Mouse (Mus musculus) spleen, adult 18-20 months (tissue): Measurements from ENCODE around the gene Apold1.

Source experiments
- DNase-seq, 2 experiments: peaks; one replicate each; pipeline ENCODE4 v3.0.0; 2022; ENCODE audit warnings: mixed read lengths in 2 of 2

Apold1 gene

DNA sequence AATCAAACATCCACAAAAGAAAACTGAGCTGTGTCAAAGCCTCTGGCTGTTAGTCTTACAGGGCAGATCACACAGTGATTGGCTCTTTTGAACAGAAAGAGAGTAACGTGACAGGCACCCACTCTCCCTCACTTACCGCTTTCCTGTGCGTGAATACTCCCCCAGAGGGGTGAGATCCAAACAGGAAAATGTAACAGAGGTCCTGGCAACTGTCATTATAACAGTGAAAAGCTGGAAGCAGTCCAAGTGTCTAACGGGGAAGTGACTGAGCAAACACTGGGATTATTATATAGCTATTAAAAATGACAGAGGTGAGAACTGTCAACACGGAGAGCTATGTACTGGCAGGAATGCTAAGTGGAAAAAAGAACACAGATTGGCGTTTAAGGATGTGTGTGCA lies 4.9 kb upstream of the Apold1 start:
- no peak for DNase-seq

DNA sequence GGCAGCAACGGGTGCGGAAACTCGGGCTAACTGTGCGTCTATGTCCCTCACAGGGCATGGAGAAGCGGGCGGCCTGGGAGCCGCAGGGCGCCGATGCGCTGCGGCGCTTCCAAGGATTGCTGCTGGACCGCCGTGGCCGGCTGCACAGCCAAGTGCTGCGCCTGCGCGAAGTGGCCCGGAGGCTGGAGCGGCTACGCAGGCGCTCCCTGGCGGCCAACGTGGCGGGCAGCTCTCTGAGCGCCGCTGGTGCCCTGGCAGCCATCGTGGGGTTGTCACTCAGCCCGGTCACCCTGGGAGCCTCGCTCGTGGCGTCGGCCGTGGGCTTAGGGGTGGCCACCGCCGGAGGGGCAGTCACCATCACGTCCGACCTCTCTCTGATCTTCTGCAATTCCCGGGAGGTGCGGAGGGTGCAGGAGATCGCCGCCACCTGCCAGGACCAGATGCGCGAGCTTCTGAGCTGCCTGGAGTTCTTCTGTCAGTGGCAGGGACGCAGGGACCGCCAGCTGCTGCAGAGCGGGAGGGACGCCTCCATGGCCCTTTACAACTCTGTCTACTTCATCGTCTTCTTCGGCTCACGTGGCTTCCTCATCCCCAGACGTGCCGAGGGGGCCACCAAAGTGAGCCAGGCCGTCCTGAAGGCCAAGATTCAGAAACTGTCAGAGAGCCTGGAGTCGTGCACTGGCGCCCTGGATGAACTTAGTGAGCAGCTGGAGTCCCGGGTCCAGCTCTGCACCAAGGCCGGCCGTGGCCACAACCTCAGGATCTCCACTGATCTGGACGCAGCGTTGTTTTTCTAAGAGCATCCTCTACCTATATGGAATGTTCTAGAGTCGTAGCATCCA lies 2.2 kb downstream of the Apold1 start:
- peak; percentile 70 to 88 for DNase-seq

- DNase-seq: no peak
These were observed 3.2 kb downstream of the Apold1 start for GRCm38 (mm10) chr6:134984748-134985147.

DNA sequence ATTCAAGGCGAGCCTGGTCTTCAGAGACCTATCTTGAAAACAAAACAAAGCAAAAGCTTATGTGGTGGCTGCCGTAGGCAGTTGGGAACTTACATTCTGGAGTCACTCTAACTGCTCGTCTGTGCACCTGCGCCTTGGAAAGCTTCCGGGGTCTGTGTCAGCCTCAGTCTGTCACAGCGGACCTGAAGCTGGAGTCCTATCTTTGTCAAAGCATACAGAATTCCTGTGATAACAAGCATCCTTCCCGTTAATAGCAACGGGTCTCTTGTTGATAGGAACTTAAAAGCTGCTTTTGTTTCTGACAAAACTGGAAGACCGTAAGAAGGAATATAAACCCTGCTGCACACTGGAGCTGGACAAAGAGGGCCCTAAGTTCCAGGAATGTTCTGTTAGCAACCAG lies 6.9 kb downstream of the Apold1 start:
- no peak for DNase-seq

DNA sequence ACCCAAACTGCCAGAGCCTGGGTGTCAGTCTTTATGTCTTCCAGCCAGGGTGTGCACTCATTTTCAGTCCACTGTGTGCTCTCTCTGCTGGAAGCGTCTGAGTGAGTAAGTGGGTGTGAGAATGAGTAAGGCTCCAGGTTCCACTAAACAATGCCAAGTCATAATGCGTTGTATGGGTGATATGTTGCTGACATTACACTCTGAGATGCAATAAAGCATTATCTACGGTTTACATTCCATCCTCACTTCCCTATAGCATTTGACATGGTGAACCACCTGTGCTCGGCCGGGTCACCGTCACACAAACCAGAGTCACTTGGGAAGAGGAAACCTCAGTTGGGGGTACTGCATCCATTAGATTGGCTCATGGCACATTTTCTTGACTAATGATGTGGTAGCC lies 9.2 kb downstream of the Apold1 start:
- no peak for DNase-seq

DNA sequence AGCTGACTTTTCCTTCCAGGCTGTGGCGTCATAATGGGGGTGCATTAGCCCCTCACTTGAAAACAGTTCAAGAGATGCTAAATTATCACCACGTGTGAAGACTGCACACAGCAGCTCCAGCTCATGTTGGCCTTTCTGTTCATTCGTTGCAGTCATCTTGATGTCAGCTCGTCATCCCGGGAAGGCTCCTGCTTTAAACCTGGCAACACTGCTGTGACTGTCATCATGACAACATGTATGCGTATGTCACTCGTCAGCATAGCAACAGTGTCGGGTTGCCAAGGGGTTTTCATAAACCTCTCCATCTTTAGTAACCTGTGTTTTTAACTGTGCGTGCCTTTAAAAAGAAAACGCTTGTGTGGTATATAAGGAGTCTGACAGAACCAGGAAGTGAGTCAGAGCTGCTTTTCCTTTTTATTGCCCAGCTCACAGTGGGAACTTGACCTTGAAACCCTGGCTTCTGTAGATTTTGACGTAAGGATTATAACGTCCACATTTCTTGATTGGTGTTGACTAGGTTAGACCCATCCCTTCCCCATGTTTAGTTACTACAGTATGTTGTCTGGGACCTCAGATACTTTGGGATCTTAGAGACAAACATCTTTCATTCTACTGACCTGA lies 12.6 kb downstream of the Apold1 start:
- DNase-seq: no peak

DNA sequence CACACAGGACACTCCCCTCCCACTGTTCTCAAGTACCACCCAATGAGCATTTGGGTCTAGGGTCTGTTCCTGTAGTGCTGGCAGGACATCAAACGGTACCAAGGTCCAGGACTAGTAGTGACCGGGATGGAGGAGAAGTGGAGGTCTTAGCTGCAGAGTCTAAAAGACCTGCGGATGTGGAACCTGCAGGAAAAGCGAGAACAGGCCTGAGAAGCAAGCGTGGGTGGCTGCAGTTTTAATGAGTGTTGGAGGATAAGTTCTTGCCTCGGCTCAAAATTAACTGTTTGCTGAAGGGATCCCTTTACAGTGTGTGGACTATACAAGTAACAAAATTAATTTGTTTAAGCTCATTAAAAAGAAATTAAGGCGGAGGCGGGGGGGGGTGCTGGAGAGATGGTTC lies 13.5 kb downstream of the Apold1 start:
- DNase-seq: no peak

DNA sequence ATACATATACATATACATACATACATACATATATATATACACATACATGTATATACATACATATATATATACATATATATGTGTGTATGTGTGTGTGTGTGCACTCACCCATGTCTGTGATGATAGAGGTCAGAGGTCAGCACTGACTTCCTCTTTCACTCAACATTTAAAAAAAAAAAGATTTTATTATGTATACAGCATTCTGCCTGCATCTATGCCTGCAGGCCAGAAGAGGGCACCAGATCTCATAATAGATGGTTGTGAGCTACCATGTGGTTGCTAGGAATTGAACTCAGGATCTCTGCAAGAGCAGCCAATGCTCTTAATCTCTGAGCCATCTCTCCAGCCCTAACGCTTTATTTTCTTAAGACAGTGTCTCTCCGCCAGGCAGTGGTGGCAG lies 15.4 kb downstream of the Apold1 start:
- DNase-seq: no peak

GRCm38 (mm10) chr6:134998076-134998475 lies 16.6 kb downstream of the Apold1 start:
- no peak for DNase-seq

DNA sequence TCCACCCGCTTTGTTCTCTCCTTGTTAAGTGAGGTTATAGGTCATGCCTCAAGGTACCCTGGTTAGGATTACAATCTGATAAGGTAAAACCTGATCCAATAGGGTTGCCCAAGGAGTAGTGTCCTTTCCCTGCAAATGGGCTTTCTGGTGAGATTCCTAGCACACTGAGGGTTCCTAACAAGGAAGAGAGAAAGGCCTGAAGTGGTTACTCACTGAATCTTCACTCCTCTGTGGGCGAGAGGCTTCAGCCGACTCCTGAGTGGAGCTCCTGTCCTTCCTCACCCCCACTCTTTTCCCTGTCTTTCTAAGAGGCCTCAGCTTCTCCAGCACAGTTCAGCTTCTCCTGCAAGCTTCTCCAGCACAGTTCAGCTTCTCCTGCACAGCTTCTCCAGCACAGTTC lies 17.3 kb downstream of the Apold1 start:
- no peak for DNase-seq

DNA sequence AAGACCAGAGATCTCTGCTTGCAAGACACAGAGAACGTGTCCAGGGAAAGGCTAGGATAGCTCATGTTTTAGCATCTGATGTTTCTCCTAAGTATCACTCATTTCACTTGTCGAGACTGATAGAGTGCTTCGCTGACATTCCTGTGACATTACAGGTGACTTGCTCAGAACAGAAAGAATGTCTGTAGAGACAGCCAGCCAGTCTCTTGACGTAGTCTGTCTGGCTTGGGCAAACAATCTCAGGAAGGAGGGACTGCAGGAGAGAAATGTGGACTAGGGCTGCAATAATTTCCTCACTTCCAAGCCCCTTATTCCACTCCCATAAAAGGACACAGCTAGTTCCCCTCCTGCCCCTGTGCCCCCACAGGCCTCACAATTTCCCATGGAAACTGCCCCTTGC lies 18.8 kb downstream of the Apold1 start:
- DNase-seq: no peak

DNA sequence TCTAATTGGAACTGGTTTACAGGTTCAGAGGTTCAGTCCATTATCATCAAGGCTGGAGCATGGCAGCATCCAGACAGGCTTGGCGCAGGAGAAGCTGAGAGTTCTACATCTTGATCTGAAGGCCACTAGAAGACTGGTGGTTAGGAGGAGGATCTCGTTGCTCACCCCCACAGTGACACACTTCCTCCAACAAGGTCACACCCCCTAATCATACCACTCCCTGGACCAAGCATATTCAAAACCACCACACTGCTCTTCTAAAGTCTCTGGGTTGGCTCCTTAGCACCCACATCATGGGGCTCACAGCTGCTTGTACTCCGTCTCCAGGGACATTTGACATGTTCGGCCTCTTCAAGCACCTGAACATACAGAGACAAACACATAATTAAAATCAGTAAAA lies 20.5 kb downstream of the Apold1 start:
- DNase-seq: no peak

- no peak for DNase-seq
These were observed 24.9 kb downstream of the Apold1 start for GRCm38 (mm10) chr6:135006372-135006771.

DNA sequence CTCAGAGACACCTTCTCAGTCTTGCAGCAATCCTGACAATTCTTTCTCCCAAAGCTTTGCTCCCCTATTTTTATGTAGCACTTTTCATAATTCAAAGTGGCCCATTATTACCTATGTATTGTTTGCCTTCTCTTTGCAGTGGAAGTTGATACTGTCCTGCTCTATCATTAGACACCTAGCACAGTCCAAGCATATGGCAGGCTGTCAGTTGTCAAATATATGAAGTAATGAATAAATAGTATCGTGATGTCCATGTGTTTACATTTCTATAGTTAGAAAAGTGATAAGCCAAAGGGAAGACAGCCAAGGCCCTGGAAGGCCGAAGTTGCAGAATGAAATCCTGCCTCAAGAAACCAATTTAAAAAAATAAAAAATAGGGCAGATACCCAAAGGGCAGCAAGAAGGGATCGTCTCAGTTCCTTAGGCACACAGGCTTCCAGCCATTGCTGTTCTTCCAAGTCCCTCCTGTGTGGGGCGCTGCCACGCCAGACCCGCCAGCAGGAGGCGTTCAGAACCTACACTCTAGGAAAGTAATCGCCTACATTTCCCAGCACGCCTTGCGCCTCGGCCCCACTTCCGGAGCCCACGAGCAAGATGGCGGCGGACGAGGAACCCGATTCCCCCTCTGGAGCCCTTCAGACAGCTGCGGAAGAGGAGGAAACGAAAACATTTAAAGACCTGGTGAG lies 29.7 kb downstream of the Apold1 start, which contains the start of gene Ddx47:
Ddx47 (plus strand) TSS at position 565 of the 686 bp plus-strand sequence.
- DNase-seq: peak; percentile 86 to 96

GRCm38 (mm10) chr6:135011734-135012116 lies 30.2 kb downstream of the Apold1 start:
- no peak for DNase-seq

DNA sequence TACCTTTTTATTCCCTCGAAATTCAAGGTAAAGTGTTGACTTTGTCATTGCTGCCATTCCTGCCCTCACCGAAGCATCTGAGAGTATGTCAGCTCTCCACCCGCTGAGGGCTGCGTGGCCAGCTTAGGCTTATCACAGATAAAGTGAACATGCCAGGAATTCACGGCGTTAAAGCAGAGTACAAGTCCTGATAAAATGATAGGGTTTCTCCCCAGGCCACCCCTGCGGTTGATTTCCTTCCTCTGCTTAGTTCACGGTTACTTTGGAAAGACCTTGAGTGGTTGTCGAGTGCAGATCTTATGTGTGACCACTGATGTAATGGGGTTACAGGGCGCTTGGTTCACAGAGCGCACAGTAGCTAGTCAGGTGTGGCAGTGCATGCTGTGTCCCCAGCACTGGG lies 35.7 kb downstream of the Apold1 start:
- no peak for DNase-seq

DNA sequence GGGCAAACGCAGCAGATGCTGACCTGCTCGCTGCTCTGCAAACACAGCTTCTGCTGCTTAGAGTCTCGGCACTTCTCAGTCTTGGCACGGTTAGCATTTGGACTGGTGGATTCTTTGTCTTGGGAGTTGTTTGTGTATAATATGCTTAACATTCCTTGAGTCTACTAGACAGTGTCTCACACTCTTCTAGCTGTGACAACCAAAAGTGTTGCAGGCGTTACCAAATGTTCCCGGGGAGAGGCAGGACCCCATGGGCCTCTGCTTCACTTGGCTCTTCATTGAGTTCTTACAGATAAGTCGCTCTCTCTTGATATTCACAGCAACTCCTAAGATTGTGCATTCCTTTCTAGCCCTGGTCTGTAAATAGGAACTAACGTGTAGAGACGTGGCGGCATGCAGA lies 38.0 kb downstream of the Apold1 start:
- no peak for DNase-seq

GRCm38 (mm10) chr6:135021633-135022032 lies 40.1 kb downstream of the Apold1 start:
- DNase-seq: no peak

GRCm38 (mm10) chr6:135023379-135023778 lies 41.9 kb downstream of the Apold1 start:
- no peak for DNase-seq

DNA sequence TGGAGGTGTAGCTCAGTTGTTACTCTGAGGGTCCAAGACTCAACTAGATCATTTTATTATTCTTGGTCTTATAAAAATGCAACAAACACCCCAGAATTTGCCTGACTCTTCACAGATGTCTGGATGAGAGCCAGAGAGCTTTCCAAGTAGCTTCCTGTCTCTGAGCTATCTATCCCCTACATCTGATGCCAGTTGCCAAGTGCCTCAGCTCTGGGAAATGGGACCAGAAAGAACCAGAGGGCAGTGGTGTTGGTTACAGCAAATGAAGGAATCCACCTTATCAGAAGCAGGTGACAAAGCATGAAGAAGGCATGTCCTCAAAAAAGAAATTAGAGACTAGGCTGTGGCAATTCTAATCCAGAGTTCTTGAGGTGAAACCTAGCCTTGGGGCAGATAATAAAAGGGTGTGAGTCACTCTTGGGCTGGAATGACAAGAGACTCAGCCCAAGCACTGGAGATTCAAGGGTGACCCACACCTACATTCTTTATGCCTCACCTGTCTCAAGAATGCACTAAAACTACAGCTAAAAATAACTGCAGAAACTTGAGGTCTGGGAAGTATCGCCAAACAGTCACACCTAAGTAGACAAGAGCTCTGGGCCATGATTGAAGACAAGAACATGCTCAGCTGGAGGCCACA lies 43.4 kb downstream of the Apold1 start:
- no peak for DNase-seq

DNA sequence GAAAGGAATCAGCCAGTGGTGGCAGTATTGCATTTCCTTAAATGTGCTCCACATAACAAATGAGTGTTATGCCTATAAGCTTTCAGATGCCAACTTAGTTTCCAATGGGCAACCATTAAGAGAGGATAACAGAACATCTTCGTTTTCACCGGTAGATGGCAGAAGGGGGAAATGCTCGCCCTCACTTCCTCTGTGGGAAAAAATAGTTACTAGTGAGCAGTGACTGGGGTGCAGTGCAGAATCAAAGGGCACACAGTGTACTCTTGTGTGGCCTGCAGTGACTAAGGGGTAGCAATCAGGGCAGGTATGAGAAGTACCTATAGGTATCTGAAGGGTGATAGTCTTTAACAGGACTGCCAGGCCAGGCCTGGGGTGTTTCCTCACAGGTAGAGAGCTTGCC lies 44.7 kb downstream of the Apold1 start:
- DNase-seq: no peak

DNA sequence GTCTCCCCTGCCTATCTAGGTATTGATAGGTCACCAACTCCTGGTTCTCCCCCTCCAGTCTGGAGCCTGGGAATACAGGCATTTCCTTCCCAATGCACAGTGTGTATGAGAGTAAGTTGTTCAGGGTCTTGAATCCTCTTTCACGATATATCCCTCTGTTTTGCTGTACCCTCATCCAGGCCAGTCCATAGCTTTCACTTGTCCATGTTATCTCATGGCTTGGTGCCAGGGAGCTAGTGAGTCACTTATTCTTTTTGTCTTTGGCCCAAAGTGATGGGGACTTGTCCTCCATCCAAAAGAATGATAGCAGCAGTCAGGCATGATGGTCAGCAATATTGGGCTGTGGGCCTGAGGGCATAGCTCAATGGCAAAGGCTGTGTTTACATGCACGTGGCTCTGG lies 45.2 kb downstream of the Apold1 start:
- DNase-seq: no peak

- DNase-seq: no peak
These were observed 47.7 kb downstream of the Apold1 start for GRCm38 (mm10) chr6:135029246-135029645.
